Mouse (Mus musculus): ENCODE data around the gene Ern1.

Gene Ern1

DNA sequence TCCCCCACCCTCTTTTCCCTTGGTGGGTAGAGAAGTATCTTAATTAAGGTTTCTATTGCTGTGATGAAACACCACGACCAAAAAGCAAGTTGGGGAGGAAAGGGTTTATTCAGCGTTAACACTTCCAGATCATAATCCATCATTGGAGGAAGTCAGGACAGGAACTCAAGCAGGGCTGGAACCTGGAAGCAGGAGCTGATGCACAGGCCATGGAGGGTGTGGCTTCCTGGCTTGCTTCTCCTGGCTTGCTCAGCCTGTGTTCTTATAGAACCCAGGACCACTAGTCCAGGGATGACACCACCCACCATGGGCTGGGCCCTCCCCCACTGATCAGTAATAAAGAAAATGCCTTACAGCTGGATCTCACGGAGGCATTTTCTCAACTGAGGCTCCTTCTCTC, 96.9 kb downstream of the Ern1 start:
- no peak for DNase-seq (ENCODE audit: low read depth, low spot score)

DNA sequence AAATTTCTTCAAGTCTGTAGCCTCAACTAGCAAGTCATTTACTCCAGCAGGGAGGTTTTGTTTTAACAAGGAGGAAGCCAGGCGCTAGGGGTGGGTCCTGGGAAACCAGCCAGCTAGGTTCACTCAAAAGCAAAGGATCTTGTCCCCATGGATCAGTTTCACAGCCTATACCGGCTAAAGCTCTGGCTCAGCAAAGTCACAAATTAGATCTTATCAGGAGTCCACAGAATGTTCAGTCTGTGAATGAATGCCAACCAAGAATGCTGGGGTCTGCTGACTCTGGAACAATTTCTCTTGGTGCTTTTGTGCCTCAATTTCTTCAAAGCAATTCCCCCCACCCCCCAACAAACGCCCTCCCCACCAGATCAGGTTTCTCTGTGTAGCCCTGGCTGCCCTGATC, 98.0 kb downstream of the Ern1 start:
- DNase-seq (ENCODE audit: low read depth, low spot score), result no peak

DNA sequence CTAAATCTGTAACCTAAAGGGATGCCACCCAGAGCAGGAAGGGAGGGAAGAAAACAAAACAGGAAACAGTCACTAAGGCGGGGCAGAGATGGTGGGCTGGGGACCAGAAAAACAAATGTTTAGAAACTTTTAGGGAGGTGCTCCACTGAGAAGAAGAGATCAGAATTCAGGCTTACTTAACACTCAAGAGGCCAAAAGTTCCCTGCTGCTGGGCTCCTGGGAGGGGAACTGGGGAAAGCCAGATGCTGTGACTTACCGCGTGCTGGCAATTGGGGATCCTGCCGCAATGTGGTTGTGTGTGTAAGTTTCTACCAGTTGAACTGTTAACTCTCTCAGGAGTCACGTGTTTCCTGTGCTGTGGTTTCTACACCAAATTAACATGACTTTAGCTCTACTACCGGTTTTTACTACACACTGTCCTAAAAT, 99.8 kb downstream of the Ern1 start, which contains the start of gene Icam2:
Gene Icam2, minus strand, starts transcription at position 285 of the 426 bp plus-strand sequence.
- no peak for DNase-seq (ENCODE audit: low read depth, low spot score)

- DNase-seq (ENCODE audit: low read depth, low spot score), result no peak
Observed at GRCm38 (mm10) chr11:106387020-106387419, 100.6 kb downstream of the Ern1 start.

- DNase-seq (ENCODE audit: low read depth, low spot score), result no peak
Observed at GRCm38 (mm10) chr11:106386409-106386808, 101.2 kb downstream of the Ern1 start.

DNA sequence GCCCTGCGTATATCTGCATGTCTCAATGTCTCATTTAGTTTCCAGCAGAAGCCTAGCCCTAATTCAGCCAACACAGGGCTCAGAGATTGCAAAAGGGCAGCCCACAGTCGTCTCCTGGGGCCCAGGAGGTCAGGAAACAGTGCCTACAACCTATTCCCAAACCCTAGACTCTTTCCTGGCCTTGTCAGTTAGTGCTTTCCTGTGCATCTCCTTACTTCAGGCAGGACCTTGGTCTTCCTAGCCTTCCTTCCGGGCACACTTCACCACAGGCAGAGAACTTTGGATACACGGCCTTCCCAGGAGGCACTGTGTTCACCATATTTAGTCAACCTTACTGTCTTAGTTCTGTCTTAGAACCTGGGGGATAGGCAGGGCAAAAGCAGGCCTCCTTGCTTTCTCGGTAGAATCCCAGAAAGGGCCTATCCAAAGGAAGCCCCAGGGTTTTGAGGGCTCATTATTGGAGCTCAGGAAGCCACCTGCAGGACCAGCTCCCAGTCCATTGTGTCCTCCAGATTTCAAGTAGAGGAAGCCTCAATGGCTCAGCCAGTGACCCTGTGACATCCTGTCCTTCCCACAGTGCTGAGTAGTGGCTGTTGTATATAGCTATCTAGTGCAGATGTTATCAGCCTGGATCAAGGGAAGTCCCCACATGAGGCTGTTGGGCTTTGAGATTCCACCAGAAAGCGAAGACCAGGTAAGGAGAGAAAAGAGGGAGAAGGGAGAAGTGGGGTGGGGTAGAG, 104.4 kb downstream of the Ern1 start:
- DNase-seq (ENCODE audit: low read depth, low spot score), result no peak

DNA sequence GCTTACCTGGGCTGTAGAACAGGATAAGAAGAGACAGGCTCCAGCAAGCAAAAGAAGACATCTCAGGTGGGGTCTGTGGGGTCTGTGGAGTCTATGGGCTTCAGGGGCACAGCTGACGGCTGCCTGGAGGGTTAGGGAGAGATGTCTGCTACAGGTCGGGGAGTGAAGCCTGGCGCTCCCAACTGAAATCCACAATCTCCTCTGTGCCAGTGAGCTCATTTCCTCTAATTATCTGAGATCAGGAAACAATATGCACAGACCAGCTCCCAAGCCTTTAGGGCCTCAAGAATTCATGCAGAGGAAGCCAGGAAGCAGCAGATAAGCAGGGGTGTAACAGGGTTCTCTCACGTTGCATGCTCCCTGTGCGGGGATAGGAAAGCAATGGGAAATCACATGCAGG, 105.2 kb downstream of the Ern1 start:
- no peak for DNase-seq (ENCODE audit: low read depth, low spot score)

- DNase-seq (ENCODE audit: low read depth, low spot score), result no peak
Observed at GRCm38 (mm10) chr11:106381883-106382282, 105.8 kb downstream of the Ern1 start.

GRCm38 (mm10) chr11:106381011-106381410, 106.6 kb downstream of the Ern1 start:
- no peak for DNase-seq (ENCODE audit: low read depth, low spot score)

DNA sequence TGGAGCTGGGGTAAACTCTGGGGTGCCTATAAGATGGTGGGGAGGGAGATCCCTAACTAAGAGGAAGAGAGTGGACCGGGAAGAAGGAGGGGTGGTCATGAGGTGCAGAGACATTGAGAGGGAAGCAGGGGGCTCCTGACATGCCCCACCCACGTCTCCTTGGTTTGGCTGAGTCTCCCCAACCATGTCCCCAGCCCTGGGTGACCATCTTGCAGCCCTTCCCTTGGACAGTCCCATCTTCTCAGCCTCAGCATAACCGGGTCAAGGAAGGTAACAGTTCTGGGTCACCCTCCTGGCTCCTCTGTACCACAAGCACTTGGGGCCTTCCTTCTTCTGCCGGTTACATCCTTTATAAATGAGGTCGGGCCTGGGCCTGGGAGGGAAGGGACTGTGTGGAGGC, 112.7 kb downstream of the Ern1 start:
- DNase-seq (ENCODE audit: low read depth, low spot score), result no peak

DNA sequence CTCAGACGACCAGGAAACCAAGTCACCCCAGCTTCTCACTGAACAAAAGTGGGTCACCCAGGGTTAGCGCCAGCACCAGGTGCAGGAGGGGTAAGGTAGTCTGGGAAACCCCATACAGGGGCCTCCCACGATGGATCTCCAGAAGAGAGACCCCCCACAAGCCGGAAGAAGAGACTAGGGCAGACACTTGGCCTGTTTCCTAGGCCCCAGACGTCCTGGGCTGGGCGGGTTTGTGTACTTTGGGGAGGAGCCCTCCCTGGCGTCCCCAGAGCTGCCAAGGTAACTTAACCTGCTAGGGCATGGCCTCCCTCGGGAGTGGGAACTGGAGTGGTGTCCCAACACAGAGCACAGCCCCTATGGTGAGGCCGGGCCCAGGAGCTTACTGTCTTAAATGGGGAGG, 113.1 kb downstream of the Ern1 start:
- no peak for DNase-seq (ENCODE audit: low read depth, low spot score)

DNA sequence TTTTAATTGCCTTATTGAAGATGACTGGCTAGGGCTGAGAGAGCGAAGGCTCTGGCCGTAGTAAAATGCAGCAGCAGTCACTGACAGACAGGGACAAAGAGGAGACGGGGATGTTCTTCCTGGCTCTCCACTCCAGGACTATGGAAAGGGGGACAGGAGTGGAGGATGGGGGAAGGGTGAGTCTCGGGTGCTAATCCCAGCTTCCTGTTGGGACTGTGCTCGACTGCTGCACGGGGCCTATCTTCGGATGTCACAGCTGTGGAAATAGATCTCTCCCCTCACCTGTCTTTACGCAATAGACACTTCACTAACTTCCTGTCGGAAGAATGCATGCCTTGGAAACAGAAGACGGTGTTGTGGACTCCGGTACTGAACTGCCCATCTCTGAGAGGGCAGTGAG, 113.7 kb downstream of the Ern1 start:
- no peak for DNase-seq (ENCODE audit: low read depth, low spot score)

- peak; percentile 31 for DNase-seq (ENCODE audit: low read depth, low spot score)
Observed at GRCm38 (mm10) chr11:106366316-106366715, 121.3 kb downstream of the Ern1 start.

- DNase-seq (ENCODE audit: low read depth, low spot score), result no peak
Observed at GRCm38 (mm10) chr11:106365366-106365765, 122.3 kb downstream of the Ern1 start, which contains the start of gene Prr29. TSS of gene Prr29 (plus strand) at chr11:106365472.

DNA sequence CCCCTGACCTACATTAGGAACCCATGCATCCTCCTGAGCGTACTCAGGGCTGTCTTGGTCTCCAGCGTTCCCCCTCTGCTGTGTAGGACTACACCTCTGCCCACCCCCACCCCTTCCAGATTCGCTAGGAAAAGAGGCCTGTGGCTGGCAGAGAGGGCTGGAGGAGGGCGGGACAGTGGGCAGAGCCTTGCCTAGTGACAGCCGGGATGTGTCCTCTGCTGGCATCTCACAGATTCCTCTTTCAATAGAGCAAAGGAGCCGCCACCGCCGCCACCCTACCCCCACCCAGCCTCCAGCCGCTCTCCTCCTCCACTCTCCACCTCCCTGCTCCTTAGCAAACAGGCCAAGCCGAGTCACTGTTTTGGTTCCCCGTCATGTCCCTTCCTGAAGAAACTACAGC, 122.9 kb downstream of the Ern1 start:
- DNase-seq (ENCODE audit: low read depth, low spot score), result peak; percentile 4

GRCm38 (mm10) chr11:106359350-106359749, 128.3 kb downstream of the Ern1 start:
- no peak for DNase-seq (ENCODE audit: low read depth, low spot score)

- no peak for DNase-seq (ENCODE audit: low read depth, low spot score)
Observed at GRCm38 (mm10) chr11:106355382-106356128, 132.1 kb downstream of the Ern1 start.

DNA sequence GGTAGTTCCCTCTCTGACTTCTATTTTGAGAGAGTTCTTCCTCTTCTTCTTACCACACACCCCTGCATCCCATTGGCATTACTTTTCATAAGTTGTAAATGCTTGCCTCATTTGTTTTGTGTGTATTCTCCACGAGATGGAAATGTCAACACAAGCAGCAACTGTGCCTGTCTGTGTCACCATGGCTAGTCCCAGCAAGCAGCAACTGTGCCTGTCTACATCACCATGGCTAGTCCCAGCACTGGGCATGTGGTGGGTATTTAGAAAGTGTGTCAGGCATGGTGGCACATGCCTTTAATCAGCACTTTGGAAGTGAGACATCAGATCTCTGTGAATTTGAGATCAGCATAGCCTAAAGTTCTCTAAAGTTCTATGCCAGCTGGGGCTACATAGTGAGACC, 133.5 kb downstream of the Ern1 start:
- DNase-seq (ENCODE audit: low read depth, low spot score), result no peak

- DNase-seq (ENCODE audit: low read depth, low spot score), result no peak
Observed at GRCm38 (mm10) chr11:106353188-106353587, 134.5 kb downstream of the Ern1 start, which contains the start of gene Scn4a. TSS of gene Scn4a (minus strand) at chr11:106353288.

GRCm38 (mm10) chr11:106351941-106352340, 135.7 kb downstream of the Ern1 start:
- no peak for DNase-seq (ENCODE audit: low read depth, low spot score)

DNA sequence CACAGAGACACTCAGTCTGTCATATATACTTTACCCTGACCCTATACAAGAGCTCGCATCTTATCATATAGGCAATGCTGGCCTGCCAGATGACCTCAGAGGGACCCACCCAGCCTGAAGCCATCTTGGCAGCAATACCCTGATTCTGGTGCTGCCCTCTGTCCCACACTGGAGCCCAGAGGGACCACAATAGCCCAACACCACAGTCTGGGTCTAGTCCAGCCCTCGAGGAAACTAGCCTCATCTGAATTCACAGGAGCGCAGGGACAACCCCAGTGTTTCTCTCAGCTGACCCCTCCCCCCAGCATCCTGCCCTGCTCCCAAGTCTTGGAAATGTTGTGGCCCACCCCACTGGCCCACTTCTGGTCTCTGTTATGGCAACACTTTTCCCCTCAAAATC, 136.4 kb downstream of the Ern1 start:
- DNase-seq (ENCODE audit: low read depth, low spot score), result no peak

GRCm38 (mm10) chr11:106350853-106351252, 136.8 kb downstream of the Ern1 start:
- DNase-seq (ENCODE audit: low read depth, low spot score), result no peak

- DNase-seq (ENCODE audit: low read depth, low spot score), result no peak
Observed at GRCm38 (mm10) chr11:106349772-106350171, 137.9 kb downstream of the Ern1 start.
